Mouse (Mus musculus) cerebellum, postnatal 36 days (tissue): ENCODE data around the gene Myrip.
"Not testable (repeated sequence)": the region's sequence is repeated elsewhere in the genome, so short reads cannot be mapped to it uniquely, and the experiment has no call there.

Experiments used
- DNase-seq, 2 experiments: peaks; one replicate each; pipeline ENCODE4 v3.0.0; 2021 to 2022; ENCODE audit warnings: mixed read lengths in 2 of 2

The Myrip gene

DNA sequence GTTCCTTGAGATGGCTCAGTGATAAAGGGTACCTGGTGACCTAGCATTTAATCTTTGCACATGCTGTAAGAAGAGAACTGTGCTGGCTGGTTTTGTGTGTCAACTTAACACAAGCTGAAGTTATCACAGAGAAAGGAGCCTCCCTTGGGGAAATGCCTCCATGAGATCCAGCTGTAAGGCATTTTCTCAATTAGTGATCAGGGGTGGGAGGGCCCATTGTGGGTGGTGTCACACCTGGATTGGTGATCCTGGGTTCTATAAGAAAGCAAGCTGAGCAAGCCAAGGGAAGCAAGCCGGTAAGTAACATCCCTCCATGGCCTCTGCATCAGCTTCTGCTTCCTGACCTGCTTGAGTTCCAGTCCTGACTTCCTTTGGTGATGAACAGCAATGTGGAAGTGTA is at the start of gene Myrip:
TSS of gene Myrip (plus strand) at position 301 of the 400 bp plus-strand sequence.
- DNase-seq, result not testable (repeated sequence)

DNA sequence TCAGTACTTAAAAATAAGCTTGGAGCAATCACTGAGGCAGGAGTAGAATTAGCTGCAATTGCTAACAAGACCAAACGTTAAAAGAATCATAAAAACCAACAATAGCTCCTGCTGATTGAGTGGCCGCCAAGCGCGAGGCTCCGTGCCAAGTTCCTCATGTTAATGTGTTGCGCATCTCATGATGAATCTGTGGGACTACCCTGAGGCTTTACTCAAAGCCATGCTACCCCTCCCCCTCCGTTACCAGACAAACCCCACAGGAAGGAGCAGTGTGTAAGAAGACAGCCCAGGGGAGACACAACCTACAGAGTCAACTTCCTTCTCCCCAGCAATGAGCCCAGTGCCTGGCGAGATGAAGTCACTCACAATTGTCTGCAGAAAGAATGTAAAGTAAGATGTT is 41.5 kb upstream of the Myrip start:
- no peak for DNase-seq

DNA sequence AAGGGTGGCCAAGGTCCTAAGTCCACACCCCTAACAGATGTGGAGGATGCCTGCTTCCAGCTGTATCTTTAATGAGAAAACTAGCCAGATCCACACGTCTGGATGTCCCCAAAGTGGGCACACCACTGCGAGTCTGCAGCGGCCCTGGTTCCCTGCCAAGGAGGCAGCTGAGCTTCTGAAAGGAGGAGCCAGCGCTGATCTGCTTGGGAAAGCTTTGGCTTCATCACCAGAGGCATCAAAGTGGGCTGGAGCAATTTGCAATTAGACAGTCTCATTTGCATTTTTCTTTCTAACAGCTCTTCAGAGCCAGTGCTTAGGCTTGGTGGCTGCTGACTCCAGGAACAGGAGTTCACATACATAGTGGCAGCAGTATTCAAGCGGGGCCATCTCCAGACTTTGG is 37.3 kb upstream of the Myrip start:
- no peak for DNase-seq

DNA sequence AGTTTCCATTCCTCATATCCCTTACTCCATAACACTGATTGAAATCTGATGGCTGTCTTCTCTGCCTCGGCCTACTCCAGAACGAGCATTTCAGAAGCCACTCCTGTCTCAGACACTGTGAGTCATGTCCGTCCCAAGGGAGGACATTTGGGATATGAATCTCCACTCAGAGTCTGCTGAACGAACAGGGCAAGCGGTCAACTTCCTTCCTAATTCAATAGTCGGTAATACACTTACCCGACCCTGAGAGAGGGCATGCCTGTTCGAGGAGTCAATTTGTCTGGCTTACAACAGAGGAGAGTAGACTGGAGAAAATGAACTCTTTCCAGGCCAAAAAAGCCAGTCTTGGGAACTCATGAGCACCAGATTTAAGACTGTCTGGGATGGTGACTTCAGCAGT is 28.2 kb upstream of the Myrip start:
- DNase-seq, result no peak

DNA sequence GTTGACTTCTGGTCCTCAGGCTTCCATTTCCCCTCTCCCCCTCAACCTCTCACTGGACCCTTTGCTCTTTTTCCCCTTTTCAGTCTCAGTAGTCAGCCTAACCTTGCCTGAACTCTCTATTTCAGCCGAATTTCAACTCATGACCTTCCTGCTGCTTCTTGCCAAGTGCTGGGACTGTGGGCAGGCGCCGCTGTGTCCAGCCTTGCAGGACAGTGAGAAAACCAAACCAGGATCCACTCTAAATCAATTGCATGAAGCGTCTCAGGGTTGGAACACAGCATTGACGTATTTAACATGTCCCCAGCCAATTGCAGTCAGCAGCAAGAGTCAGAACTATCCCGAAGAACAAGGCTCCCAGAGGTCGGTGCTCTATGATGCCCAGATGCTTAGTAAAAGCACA is 26.1 kb upstream of the Myrip start:
- DNase-seq, result no peak

DNA sequence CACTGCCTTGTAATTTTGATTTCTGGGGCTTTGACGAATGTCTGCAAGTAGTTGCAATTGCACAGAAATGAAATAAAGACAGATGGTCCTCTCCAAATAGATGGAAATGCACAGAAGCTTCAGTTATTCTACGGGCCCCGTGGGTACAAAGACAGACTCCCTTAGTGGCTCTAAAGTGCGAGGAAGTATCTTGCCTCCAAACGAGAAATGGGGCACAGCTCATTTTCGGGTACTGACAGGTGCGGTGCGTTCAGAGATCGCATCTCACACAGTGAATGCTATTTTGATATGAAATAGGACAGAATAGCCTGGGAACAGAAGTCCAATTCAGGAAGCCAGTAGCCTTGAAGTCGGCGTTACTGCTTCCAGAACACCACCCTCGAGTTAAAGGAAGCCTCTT is 20.2 kb upstream of the Myrip start:
- DNase-seq, result no peak

DNA sequence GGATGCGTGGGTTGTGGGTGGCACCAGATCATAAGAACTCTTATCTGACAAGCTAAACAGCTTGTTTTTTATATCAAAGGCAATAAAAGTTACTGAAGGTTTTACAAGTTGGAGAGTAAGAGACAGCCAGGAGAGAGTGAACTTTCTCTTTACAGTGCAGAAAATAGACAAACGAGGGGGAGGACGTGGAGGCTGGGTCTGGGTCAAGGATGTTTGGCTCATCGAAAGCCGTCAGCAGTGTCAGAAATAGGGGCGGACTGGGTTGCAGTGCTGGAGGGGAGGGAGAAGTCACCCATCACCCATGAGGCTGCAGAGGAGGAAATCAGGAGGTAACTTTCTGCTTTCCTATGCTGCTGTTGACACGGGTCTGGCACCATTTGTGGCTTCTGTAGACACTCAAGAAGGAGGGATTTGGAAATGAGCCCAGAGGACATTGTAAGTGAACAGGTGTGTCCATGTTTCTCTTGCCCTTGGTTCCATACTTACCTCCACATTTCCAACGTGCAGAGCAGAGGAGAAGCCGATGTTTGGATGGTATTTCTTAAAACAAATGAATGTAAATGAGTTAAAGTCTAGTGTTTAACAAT is 18.8 kb upstream of the Myrip start:
- no peak for DNase-seq

DNA sequence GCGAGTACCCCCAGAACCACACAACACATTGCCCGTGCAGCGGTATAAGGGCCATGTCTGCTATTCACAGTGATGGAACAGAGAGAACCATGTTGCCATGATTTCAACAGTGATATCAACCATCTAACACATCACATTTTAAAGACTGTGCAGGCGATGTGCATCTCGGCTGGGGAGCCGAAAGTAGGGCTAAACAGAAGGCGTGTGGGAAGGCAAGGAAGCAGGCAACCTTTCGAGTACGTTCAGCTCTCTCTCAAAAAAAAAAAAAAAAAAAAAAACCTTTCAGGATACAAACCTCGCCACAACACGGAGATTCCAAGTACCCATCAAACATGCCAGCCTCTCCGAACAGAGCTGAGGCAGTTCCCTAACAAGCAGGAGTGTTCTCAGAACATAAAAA is 17.8 kb upstream of the Myrip start:
- no peak for DNase-seq

DNA sequence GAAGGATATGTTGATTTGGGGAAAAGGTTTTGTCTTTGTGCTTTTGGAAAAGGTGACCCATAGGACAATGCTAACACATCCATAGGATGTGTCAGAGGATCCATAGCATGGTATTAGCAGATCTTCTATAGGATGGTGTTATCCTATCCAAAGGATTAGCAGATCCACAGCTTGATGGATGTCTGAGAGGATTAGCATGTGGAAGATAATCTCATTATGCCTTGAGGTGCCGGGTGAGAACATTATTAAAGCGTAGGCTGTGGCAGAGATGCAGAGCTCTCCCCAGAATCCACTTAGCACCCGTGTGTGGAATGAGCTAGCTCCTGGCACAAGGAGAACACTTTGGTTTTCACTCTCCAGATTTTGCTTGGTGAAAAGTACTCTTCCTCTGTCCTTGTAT is 13.3 kb upstream of the Myrip start:
- DNase-seq, result no peak

DNA sequence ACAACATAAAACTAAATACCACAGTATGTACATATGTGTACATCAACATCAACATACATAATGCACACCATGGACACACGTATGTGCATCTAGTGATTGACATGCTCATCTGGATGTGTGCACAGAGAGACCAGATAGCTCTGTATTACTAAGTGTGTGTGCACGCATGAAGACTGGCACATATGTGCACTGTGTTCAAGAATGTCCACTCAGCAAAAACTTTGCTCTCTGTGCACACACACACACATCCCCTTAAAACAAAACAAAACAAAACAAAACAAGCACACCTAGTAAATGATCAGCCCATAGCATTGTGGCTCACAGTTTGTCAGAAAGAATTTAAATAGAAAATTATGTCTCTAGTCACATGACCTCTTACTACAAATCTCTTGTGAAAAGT is 10.9 kb upstream of the Myrip start:
- DNase-seq, result no peak

DNA sequence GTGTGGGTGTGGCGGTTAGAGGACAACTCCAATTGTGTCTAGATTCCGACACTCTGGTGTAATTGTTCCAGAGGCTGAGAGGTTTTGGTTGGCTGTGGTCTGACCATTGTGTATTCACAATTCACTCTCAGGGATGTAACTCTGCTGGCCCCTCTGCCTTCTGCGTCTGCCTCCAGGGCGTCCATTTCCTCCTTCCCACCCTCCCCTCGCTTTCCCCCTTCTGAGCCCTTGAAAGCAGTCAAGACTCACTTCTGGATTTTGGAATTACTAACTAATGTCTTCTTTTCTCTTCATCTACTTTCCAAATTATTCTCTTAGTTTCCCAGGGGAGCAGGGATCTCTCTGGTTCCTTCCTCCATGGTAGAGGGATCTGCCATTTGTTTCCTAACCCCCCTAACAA is 8.8 kb upstream of the Myrip start:
- no peak for DNase-seq

DNA sequence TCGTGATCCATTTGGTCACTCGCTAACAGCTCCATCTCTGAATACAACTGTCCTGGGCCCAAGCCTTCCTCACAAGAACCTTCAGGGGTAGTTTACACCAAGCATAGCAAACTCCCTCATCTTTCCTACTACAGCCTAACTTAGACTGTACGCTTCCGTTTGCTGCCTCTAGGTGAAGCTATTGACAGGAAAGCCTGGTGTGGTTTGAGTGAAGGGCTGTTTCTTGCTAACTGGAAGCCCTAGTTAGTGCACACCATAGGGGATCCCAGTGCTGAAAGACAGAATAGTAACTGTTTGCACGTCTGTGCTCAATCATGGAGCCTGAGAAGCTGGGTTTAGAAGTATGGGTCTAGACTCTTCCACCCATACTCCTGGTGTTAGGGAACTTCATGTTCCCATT is 5.8 kb upstream of the Myrip start:
- peak in 1 of 2 experiments; percentile 13 for DNase-seq

DNA sequence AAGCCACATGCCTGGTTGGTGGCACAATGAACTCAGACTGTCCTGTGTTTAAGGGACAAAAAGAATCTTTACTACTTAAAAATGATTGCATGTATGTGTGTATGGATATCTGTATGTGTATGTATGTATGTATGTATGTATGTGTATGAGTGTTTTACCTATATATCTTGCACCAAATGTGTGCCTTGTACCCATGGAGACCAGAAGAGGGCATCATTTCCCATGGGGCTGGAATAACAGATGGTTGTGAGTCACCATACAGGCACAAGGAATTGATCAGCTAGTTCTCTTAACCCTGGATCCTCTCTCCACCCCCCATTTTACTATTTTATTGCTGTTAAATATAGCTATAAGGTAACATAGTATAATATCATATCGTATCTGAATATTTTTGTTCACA is 4.4 kb upstream of the Myrip start:
- no peak for DNase-seq

DNA sequence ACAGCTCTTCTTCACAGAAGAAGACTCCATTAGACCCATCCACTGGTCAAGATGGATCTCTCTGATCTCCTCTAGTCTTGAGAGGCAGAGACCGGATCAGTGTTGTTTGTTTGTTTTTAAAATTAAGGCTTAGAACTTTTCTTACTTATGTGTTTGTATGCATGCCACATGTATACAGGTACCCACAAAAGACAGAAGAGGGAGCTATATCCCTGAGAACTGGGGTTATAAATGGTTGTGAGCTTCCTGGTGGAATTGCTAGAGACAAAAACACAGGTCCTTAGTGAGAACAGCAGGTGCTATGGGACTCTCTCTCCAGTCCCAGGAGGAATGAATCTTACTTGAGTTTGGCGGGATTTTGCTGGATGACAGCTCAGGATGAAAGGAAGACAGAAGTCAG is 1.9 kb upstream of the Myrip start:
- no peak for DNase-seq

DNA sequence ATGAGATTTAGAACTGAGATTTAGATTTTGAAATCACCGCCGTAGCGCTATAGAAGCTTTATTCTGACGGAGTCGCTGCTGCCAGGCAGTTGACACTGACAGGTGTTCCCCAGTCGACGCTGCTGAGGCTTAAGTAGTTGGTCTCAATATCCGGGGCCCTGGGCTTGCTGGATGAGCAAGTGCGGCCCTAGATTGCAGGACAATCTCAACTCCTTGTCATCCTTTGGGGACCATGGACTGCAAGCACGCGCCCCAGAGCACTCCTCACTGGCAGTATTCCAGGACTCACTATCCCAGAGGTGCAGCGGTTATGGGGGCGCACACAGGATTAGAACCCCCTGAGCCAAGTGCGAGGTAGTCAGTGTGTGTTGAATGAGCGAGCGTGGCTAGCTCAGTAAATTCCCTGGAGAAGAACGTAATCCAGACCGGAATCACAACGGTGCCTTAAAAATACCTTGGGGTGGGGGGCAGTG is 1.7 kb downstream of the Myrip start:
- DNase-seq, result peak in 1 of 2 experiments; percentile 16

DNA sequence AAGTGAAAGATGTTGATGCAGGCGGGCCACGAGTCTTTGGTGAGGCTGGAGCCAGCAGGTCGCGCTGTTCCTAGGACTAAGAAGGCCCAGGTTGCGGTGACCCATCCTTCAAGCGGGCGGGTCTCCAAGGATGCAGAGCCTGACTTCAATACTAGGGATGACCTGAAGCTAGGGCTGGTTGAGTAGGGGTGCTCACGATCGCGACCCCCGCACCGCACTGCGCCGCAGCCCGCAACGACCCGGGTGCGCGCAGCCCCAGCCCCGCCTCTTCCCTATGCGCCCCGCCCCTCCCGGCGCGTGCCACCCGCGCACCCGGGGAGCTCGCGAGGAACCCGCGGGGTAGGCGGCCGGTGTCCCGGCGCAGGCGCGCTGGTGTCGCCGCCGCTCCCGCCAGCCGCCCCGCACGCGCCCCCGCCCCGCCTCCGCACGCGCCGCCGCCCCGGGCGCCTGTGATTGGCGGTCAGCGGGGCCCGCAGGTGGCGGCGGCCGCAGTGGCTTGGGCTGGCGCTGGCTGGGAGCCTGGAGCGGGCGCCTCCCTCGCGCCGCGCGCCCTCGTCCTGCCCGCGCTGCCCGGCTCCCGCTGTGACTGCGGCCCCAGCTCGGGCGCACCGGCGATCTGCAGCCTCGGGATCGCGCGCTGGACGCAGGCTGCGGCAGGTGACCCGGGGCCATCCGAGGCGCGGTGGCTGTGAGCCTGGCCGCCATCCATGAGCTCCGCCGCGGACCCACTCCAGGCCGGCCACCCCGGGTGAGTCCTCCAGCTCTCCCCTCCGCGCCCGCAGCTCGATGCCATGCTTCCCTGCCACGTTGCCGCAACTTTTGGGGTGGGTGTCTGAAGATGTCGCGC is 2.4 kb downstream of the Myrip start:
- peak; percentile 73 to 86 for DNase-seq

DNA sequence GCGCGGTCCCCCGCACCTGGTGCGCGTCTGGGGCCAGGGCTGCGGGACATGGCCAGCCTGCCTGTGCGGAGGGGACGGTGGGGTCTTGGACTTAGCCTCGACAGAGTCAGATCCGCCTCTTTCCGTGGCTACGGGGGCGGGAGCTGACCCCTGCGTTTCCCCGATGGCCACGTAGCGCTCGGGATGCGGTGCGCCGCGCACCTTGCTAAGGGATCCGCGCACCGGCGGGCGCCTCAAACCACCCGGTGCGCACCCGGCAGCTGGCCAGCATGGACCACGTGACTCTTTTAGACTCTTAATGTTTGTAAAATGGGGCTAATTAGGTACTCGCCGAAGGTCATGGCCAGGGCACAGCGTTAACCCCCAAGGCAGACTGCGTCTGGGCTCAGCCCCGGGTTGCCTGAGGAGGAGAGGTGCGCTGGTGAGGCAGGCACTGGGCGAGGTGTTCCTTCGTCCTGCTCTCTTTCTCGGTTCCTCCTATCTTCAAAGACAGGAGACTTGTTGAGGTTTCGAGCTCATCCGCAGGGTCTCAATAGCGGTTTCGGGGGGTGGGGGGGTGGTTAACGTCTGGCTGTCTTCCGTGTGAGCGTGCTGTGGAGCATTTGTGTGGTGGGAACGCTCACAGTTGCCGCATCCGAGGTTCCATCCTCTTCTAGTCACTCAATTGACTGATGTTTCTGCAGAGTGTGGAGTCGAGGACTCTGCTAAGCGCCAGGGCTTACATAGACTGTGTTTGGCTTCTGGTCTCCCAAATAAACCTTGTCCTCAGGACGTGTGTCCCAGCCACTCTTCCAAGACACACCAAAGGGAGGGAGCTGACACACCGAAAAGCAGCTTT is 3.2 kb downstream of the Myrip start:
- peak; percentile 38 to 52 for DNase-seq

DNA sequence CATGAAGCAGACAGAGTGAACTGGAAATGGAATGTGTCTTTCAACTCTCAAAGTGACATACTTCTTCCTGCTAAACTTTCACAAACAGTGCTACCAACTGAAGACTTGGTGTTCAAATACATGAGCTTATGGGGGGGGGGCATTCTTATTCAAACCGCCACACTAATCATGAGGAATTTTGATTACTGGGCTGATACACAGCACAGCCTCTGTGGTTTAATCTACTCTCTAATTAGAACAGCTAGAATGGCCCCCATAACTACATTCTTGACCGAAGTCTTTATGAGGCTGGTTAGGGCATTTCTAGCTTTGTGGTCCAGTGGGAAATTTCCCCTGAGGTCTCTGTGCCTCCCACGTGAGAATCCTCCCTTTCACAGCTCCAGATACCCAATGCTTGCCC is 13.9 kb downstream of the Myrip start:
- no peak for DNase-seq

DNA sequence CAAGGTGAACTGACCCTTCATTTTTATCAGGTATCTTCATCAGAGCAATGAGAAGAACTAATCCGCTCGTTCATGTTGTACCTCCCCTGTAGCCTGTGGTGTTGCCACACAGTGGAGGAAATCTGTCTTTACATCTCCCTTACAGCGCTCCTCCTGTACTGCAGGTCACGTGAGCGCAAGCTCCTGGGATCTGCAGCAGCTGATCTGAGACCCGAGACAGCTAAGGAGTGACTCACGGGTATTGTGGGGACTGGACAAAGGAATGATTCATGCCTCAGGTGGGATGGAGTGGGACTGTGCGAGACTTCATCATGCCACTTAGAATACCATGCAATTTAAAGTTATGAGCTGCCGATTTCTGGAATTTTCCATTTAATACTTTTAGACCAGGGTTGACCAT is 17.8 kb downstream of the Myrip start:
- no peak for DNase-seq

DNA sequence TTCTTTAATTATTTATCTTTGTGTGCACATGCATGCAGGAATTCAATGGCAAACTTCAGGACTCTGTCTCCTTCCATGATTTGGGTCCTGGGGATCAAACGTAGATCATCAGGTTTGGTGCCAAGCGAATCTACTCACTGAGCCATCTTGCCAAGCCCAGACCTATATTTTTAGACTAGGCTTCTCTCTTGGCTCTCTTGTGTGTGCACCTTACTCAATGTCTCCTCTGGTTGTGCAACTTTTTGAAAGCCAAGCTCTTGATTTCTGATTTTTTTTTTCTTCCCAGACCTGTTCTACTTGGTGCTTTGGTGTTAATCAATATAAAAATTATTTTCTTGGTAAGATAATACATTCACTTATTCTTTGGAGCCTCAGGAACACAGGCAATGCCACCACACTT is 19.3 kb downstream of the Myrip start:
- no peak for DNase-seq

DNA sequence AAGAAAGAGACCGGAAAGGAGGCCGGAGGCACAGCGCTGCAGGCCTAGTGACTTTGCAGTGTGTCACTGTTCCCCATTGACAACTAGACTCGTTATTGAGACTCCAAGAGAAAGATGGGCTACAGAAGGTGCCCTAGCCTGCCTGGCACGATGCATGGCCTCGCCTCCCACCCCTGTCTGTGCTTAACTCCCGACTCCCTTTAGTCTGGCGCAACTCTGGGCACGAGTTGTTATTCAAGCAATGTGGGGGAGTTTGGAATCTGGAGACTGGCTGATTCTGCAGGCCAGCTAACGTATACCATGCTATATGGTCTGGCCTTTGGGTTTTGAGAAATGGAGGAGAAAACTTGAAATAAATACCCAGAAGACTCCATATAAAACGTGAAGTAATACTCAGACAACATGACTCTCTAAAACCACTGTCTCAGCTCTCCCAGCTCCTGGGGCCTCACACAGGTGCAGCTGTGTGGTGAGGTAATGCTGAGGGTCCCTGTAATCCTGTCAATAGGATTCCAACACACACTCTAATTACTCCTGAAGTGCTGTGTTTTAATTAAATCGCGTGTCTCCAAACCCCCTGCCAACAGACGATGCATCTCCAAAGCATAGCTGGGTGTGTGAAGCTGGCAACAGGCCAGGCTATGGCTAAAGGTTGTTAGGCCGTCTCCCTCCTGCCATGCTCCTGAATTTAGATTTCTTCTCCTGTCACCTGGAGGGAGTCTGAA is 21.6 kb downstream of the Myrip start:
- DNase-seq, result no peak

DNA sequence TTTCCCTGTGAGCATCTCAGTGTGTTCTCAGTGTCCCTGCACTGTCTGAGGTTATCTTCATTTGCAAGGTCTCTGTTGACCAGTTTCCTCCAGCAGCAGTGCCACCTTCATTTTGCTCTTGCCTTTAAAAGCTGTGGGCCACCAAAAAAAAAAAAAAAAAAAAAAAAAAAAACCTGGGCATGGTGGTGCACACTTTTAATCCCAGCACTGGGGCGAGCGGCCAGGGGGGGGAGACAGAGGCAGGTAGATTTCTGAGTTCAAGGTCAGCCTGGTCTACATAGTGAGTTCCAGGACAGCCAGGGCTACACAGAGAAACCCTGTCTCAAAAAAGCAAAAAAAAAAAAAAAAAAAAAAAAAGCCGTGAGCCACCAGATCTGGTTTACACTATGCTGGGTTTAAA is 29.7 kb downstream of the Myrip start:
- DNase-seq, result not testable (repeated sequence)

DNA sequence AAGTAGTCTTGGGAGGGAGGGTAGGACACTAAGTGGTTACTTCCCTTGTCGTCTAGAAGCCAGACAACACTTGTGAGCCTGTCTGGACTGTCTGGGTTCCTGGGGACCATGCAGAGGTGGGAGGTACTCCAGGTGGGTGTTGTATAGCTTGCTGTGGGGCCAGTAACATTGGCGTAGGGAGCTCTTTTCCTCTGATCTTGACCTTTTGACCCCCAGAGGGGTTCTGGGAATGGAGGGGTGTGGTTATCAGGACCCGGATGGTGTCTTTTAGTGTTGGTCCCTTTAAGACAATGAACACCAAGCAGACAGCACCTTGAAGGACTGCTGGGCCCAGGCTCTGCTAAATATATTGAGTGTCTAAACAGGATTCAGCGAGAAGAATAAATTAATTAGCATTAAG is 36.9 kb downstream of the Myrip start:
- DNase-seq, result no peak
